Mouse (Mus musculus): Measurements from ENCODE around the gene Hao1.

Hao1 gene

GRCm38 (mm10) chr2:134460831-134461230, 93.3 kb downstream of the Hao1 start:
- no peak for DNase-seq

- no peak for DNase-seq
Measured at GRCm38 (mm10) chr2:134456065-134456505, 98.1 kb downstream of the Hao1 start.

DNA sequence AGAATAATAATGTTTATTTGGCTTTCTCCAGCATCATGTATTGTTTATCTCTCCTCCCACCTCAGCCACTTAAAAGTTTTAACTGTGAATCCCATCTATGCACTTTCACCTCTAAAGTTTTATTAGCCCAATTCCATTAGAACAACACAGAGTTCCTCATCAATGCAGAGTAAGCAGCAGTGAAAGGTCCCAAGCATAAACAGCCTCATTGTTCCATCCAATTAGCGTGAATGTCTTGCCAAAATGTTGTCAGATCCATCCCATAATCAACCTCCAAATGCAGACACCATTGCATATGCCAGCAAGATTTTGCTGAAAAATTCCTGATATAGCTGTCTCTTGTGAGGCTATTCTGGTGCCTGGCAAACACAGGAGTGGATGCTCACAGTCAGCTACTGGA, 101.4 kb downstream of the Hao1 start:
- no peak for DNase-seq

DNA sequence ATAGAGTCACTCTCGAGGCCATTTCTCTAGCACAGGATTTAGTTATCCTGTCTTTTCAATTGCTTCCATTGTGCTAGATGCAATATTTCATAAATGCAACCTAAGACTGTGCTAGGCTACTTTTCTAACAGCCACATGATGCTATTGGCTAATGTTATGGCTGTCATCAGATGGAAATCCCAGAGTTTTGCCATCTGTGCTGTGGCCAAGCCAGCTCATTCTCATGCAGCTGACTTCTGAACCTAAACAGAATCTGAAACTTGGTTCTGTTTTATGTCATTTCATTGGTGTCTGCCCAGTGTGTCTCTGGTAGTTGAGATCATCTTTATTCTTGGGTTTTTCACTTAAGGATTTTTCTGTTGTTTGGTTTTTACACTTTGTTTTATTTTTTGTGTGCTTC, 103.2 kb downstream of the Hao1 start:
- DNase-seq: no peak

Data from cerebellum, postnatal 36 days (tissue).